Mouse (Mus musculus) Muller cell, postnatal 12 days (primary cell): ENCODE results near the gene Cpox.

ENCODE experiments used
- DNase-seq: peaks from one replicate; pipeline ENCODE4 v3.0.0-alpha.2; 2015; ENCODE audit errors: inconsistent ontology term

Cpox gene

GRCm38 (mm10) chr16:58751314-58751713, 81.2 kb downstream of the Cpox start:
- DNase-seq: peak; percentile 4

GRCm38 (mm10) chr16:58756191-58756590, 86.1 kb downstream of the Cpox start:
- DNase-seq: no peak

GRCm38 (mm10) chr16:58763076-58763475, 93.0 kb downstream of the Cpox start, which contains the start of gene Olfr172:
Gene Olfr172 (minus strand): TSS chr16:58763176.
- DNase-seq: no peak
